In the genomic region with DNA sequence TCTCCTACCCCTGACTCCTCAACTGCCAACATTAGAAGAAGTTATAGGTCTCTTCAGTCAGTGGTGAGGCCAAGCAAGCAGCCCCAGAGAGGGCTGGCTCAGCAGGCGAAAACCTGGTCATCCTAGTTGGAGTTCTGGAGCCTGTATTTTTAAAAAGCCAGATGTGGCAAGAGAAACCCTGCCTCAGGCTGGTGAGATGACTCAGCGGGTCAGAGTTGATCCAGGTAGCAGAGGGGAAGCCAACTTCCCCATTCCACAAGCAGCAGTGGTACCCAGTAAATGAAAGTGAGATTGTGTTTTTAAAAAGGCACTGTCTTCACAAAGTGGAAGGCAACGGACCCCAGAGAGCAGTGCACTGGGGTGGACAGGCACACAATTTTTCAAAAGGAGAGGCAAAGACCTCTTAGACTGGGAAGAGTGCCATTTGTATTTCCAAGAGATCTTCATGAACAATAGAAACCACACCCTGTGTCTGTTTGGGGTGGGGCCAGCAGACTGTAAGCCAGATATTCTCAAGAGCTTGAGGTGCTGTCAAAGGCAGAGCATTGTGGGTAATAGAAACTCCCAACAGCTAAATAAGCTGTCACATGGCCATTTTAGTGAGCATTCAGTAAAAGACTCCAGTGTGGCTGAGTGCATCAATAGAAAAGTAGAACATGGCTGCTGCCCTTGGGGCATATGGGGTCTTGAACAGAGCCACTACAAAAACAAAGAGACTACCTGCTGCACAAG, we compare ENCODE assay signal across 7 mouse cellular contexts. TPM values are rescaled to one million over a fixed set of nuclear protein-coding genes. Genes with fewer than 3 reads are reported as not detected.
DNase-seq lines count a peak whose midpoint lies in the region; ATAC-seq lines count a peak whose summit lies in the region.

No protein-coding gene starts in this region.

- peak; percentile 18 for ATAC-seq in CD4-positive, CD25-positive, alpha-beta regulatory T cell, adult 4 months
- peak; percentile 48 for ATAC-seq in liver, embryonic 12.5 days

- no peak overlapping the region for H3K4me3 ChIP-seq in liver, embryonic 12.5 days

- intact Hi-C loops in left cerebral cortex, postnatal 36 days (cut with DNase I), result no loop called here

- no peaks in the 10 kb centered on the region for H3K9me3 ChIP-seq in liver, embryonic 12.5 days (replicated peaks)

- peaks cover 100% of the 10 kb centered on the region for H3K36me3 ChIP-seq in liver, embryonic 12.5 days

- H3K9ac ChIP-seq in liver, embryonic 12.5 days, result no peak overlapping the region

- peaks cover 38% of the 10 kb centered on the region for H3K4me1 ChIP-seq in liver, embryonic 12.5 days

- H3K4me2 ChIP-seq in liver, embryonic 12.5 days, result no peak overlapping the region

- H3K27me3 ChIP-seq in liver, embryonic 12.5 days (replicated peaks), result no peaks in the 10 kb centered on the region

- DNase-seq in ES-CJ7 (ENCODE audit: low read depth, low spot score), result peak; percentile 53
- peak; percentile 62 to 63 for DNase-seq in heart, adult 9 months (ENCODE audit: low spot score in 2 of 2)
- no peak for DNase-seq in layer of hippocampus, postnatal 25 days (ENCODE audit: extremely low spot score in 1 of 2, low spot score in 1 of 2)
- no peak for DNase-seq in left cerebral cortex, postnatal 36 days (ENCODE audit: low spot score in 2 of 2)
- DNase-seq in spleen, adult 12 weeks (ENCODE audit: low spot score), result no peak

- 50% methylated on average over 3 of the region's 3 CpGs for WGBS in liver, embryonic 12.5 days (ENCODE audit: insufficient replicate concordance)

- H3K27ac ChIP-seq in liver, embryonic 12.5 days, result peak overlapping the region; percentile 57

RNA-seq across cellular contexts. Expression of gene Ctnnb1, which starts 33.1 kb away (rescaled TPM):
- polyA plus RNA-seq in CD4-positive, CD25-positive, alpha-beta regulatory T cell, adult 4 months (2017; shearing (Covaris generic)), result 100 to 1,000 TPM in 1 of 2 experiments, 10 to 100 TPM in 1; 59.3 to 107 TPM
- 158 and 161 TPM in 2 replicates for polyA plus RNA-seq in liver, embryonic 12.5 days (2016; fragmentation: Nextera tagmentation; extraction: Ambion mirVana)
- total RNA-seq in layer of hippocampus, postnatal 25 days (2021), result 100 to 1,000 TPM; 606 to 645 TPM
- total RNA-seq in left cerebral cortex, postnatal 36 days (2021), result 100 to 1,000 TPM; 487 to 491 TPM

Comparison
In these comparisons a context has a peak if more than half of its experiments do, and no peak if none do; other contexts are left out.
1. DNase-seq: peak in ES-CJ7 (single experiment) and heart, adult 9 months (2 of 2); none in layer of hippocampus, postnatal 25 days (0 of 2), left cerebral cortex, postnatal 36 days (0 of 2) and spleen, adult 12 weeks (single experiment).